Comparison of ENCODE assay signal across 8 mouse cellular contexts in genomic region chr2:117123701-117124100, GRCm38 (mm10). TPM values are rescaled to one million over a fixed set of nuclear protein-coding genes. Genes with fewer than 3 reads are reported as not detected.
DNase-seq lines count a peak whose midpoint lies in the region; ATAC-seq and TF ChIP-seq lines count a peak whose summit lies in the region.

No protein-coding gene starts in this region.

- H3K4me1 ChIP-seq in forebrain, postnatal 0 days (ENCODE audit: insufficient read depth): peaks cover 11% of the 10 kb centered on the region; the same call in 1 of the 2 replicates
- H3K4me1 ChIP-seq in liver, embryonic 13.5 days (replicated peaks): peaks cover 38% of the 10 kb centered on the region

- H3K9ac ChIP-seq in forebrain, postnatal 0 days: peak overlapping the region; percentile 22; the same call in 1 of the 2 replicates
- no peak overlapping the region for H3K9ac ChIP-seq in liver, embryonic 13.5 days

- WGBS in forebrain, postnatal 0 days: 20% methylated on average over 3 of the region's 3 CpGs
- WGBS in liver, embryonic 13.5 days (ENCODE audit: insufficient replicate concordance): 37% methylated on average over 3 of the region's 3 CpGs

- TF ChIP-seq CTCF in C2C12 (IDR thresholded peaks at IDR 0.05; ENCODE audit: control insufficient read depth, insufficient read depth, insufficient read length): no peak
- no peak for TF ChIP-seq CTCF in forebrain, postnatal 0 days (IDR thresholded peaks at IDR 0.05; ENCODE audit: low read depth)

- H3K27me3 ChIP-seq in C2C12 (ENCODE audit: control insufficient read depth, insufficient read depth, insufficient read length): no peaks in the 10 kb centered on the region
- no peaks in the 10 kb centered on the region for H3K27me3 ChIP-seq in forebrain, postnatal 0 days (ENCODE audit: insufficient read depth, low read length)
- H3K27me3 ChIP-seq in liver, embryonic 13.5 days: no peaks in the 10 kb centered on the region

- H3K79me3 ChIP-seq in C2C12 (ENCODE audit: low read depth): peaks cover 74% of the 10 kb centered on the region

- peak overlapping the region; percentile 71 for H3K4me2 ChIP-seq in forebrain, postnatal 0 days (ENCODE audit: low read depth)
- peak overlapping the region; percentile 15; the same call in 1 of the 2 replicates for H3K4me2 ChIP-seq in liver, embryonic 13.5 days

- peak; percentile 28 for DNase-seq in cerebellum, adult 9-10 months
- DNase-seq in cerebellum, postnatal 36 days: no peak
- DNase-seq in forebrain, postnatal 0 days: no peak
- no peak for DNase-seq in liver, embryonic 13.5 days
- DNase-seq in thymus, postnatal 25 days: no peak
- no peak for DNase-seq in testis, postnatal 14 days (ENCODE audit: low spot score)

- H3K27ac ChIP-seq in forebrain, postnatal 0 days (ENCODE audit: low read depth, low read length): no peak overlapping the region
- H3K27ac ChIP-seq in liver, embryonic 13.5 days: no peak overlapping the region

- peaks cover 6% of the 10 kb centered on the region for H3K36me3 ChIP-seq in C2C12 (ENCODE audit: control insufficient read depth, insufficient read depth)
- H3K36me3 ChIP-seq in forebrain, postnatal 0 days (ENCODE audit: insufficient read depth): no peaks in the 10 kb centered on the region; the same call in 1 of the 2 replicates
- H3K36me3 ChIP-seq in liver, embryonic 13.5 days: no peaks in the 10 kb centered on the region

- no peak overlapping the region for H3ac ChIP-seq in C2C12 (ENCODE audit: control insufficient read depth, insufficient read length, low read depth)

- no peaks in the 10 kb centered on the region for H3K9me3 ChIP-seq in forebrain, postnatal 0 days (ENCODE audit: low read length)
- no peaks in the 10 kb centered on the region for H3K9me3 ChIP-seq in liver, embryonic 13.5 days (replicated peaks)

- H3K4me3 ChIP-seq in C2C12 (ENCODE audit: insufficient read depth, poor library complexity, severe bottlenecking): peak overlapping the region; percentile 91
- H3K4me3 ChIP-seq in forebrain, postnatal 0 days (ENCODE audit: low read depth, low read length): peak overlapping the region; percentile 99
- H3K4me3 ChIP-seq in liver, embryonic 13.5 days (replicated peaks): 0 out of 2 replicates have a peak overlapping the region, but pooled peaks have one; percentile 3

- peaks cover 79% of the 10 kb centered on the region for H3K79me2 ChIP-seq in C2C12 (ENCODE audit: control insufficient read depth, insufficient read depth)

- ATAC-seq in forebrain, postnatal 0 days: no peak
- no peak for ATAC-seq in liver, embryonic 13.5 days (ENCODE audit: low read depth)
- ATAC-seq in erythroblast, adult 5-6 weeks (replicated peaks; ENCODE audit: low FRiP score, poor library complexity, severe bottlenecking): no peak

TF ChIP-seq in C2C12, 6 proteins besides CTCF, POLR2A, EP300 and RAD21:
- TF ChIP-seq MYOG (IDR thresholded peaks at IDR 0.05; ENCODE audit: control insufficient read depth, extremely low read depth, insufficient read length) (no peak), MYOD1 (IDR thresholded peaks at IDR 0.05; ENCODE audit: control insufficient read depth, insufficient read length, low read depth) (no peak), USF1 (IDR thresholded peaks at IDR 0.05; ENCODE audit: low read depth) (no peak), MAX (IDR thresholded peaks at IDR 0.05) (no peak)

RNA-seq across cellular contexts. Expression of gene Spred1, which starts 2.5 kb away (rescaled TPM):
- polyA plus RNA-seq in C2C12 (2012; fragmentation: generic; extraction: Trizol): 13.0 TPM
- total RNA-seq in forebrain, postnatal 0 days (2014; rRNA removed): 56.2 and 66.9 TPM in 2 replicates
- polyA plus RNA-seq in forebrain, postnatal 0 days (2015; fragmentation: Nextera tagmentation; extraction: Ambion mirVana): 8.8 and 11.3 TPM in 2 replicates
- polyA plus RNA-seq in liver, embryonic 13.5 days (2015; fragmentation: Nextera tagmentation; extraction: Ambion mirVana): 2.6 and 2.7 TPM in 2 replicates
- 3.1 and 4.2 TPM in 2 replicates for total RNA-seq in erythroblast, adult 5-6 weeks (2015; ENCODE audit: low replicate concordance)
- total RNA-seq in erythroblast, adult 5-6 weeks (2017; ENCODE audit: low replicate concordance): 3.2 and 6.8 TPM in 2 replicates

Comparison
In these comparisons a context has a peak if more than half of its experiments do, and no peak if none do; other contexts are left out.
1. H3K4me3 ChIP-seq: peak in every context shown above with its lines; median percentile 99 in forebrain, postnatal 0 days; 91 in C2C12; 3 in liver, embryonic 13.5 days.